Mouse (Mus musculus) hindbrain, postnatal 0 days (tissue): Measurements from ENCODE around the gene Sec61a2. TPM values are rescaled to one million over a fixed set of nuclear protein-coding genes. Genes with fewer than 3 reads are reported as not detected.

Source experiments
- ATAC-seq: fragments of 200-750 bp; cut with Nextera tagmentation; 2 replicates; pipeline ENCODE4 v1.8.0; 2017; ENCODE audit warnings: mild to moderate bottlenecking, moderate TSS enrichment, moderate library complexity
- DNase-seq: peaks from one replicate; pipeline ENCODE4 v3.0.0-alpha.2; 2015; ENCODE audit warnings: low spot score
- H3K27ac ChIP-seq: fragments of 300-500 bp; sonication (generic); 2 replicates; pipeline ENCODE4 v1.5.1; 2014; ENCODE audit warnings: mild to moderate bottlenecking
- H3K27me3 ChIP-seq: fragments of 300-500 bp; sonication (generic); 2 replicates; pipeline ENCODE4 v1.6.1; 2014; ENCODE audit warnings: low read length, mixed read lengths; ENCODE audit not compliant: insufficient read depth
- H3K36me3 ChIP-seq: fragments of 300-500 bp; sonication (generic); 2 replicates; pipeline ENCODE4 v1.6.1; 2014; ENCODE audit warnings: low read length, mixed read lengths; ENCODE audit not compliant: insufficient read depth
- H3K4me1 ChIP-seq: fragments of 300-500 bp; sonication (generic); 2 replicates; pipeline ENCODE4 v1.6.1; 2014; ENCODE audit warnings: antibody characterized with exemption, low read length, mixed read lengths; ENCODE audit not compliant: insufficient read depth
- H3K4me2 ChIP-seq: fragments of 300-500 bp; sonication (generic); 2 replicates; pipeline ENCODE4 v1.6.1; 2014; ENCODE audit warnings: low read depth, mild to moderate bottlenecking, low read length, moderate library complexity, mixed read lengths
- H3K4me3 ChIP-seq: fragments of 300-500 bp; sonication (generic); 2 replicates; pipeline ENCODE4 v1.5.1; 2014; ENCODE audit warnings: low read length
- H3K9ac ChIP-seq: fragments of 300-500 bp; sonication (generic); replicated peaks from 2 replicates; pipeline ENCODE4 v1.6.1; 2014; ENCODE audit warnings: mild to moderate bottlenecking, low read length, moderate library complexity, mixed read lengths
- H3K9me3 ChIP-seq: fragments of 300-500 bp; sonication (generic); 2 replicates; pipeline ENCODE4 v1.6.1; 2016; ENCODE audit warnings: low read length, mixed read lengths
- CTCF ChIP-seq: IDR thresholded peaks from 2 replicates; pipeline ENCODE4 v1.5.1; 2016; ENCODE audit warnings: antibody characterized with exemption, control low read depth, low read depth
- WGBS: fragments of 180-500 bp; shearing (Covaris S2); extraction: QIAGEN DNeasy Blood & Tissue Kit; methylation state at CpG from one replicate; pipeline ENCODE4 v1.1.7; 2014; 5-methylcytosine and 5-hydroxymethylcytosine counted together
- polyA plus RNA-seq: library from polyadenylated mRNA; unstranded; fragments of >200 nt; fragmentation: Nextera tagmentation; extraction: Ambion mirVana; gene quantifications from 2 replicates; pipeline ENCODE4 v1.2.1, GENCODE M21; 2015
- total RNA-seq: library from RNA; depleted of rRNA; stranded (reverse); fragments of >200 nt; gene quantifications from 2 replicates; pipeline ENCODE4 v1.2.3, GENCODE M21; 2014

Gene Sec61a2
- total and polyA plus RNA-seq, 2 experiments from 2014 or later = 104 to 127 TPM

DNA sequence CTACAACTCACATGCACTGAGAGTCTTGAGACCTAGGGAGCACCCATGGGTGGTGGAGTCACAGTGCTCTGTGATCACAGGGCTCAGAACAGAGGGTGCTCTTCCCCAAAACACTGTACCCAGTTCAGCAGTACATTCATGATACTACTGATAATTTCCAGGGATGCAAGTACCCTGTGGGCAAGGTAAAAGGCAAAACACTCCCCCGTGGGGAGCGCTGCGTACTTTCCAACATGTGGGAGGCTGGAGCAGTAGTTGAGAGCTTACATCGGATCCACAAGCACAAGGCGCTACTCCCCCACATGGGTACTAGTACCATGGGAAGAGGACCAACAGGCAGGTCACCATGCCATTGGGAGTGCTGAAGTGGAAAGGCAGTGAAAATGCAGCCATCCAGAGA is 32.2 kb upstream of the Sec61a2 start:
- no peak overlapping the region for H3K4me3 ChIP-seq
- H3K27me3 ChIP-seq = no peaks in the 10 kb centered on the region
- 97% methylated on average over 5 of the region's 5 CpGs for WGBS
- no peak overlapping the region for H3K4me2 ChIP-seq
- H3K27ac ChIP-seq = no peak overlapping the region
- no peak overlapping the region for H3K9ac ChIP-seq
- TF ChIP-seq CTCF = no peak
- no peaks in the 10 kb centered on the region for H3K9me3 ChIP-seq
- peaks cover 25% of the 10 kb centered on the region for H3K36me3 ChIP-seq
- H3K4me1 ChIP-seq = no peaks in the 10 kb centered on the region
- DNase-seq = no peak
- no peak for ATAC-seq

DNA sequence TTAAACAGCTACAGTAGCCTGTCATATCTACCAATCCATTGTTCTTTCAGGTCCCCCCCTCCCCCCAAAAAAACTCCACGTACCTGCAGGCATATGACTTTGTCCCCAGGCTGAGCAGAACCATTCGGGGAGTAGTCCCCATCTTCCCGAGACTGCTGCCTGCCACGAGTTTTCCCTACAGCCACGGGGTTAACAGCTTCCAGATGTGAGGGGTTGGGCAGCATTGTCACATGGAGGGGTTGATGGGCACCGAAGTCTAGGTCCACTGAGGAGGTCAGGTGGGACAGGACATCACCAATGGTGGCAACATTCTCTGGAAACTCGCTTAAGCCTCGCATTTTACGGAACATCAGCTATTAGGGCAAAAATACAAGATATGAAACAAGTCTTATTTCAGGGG is 28.6 kb upstream of the Sec61a2 start:
- Histone ChIP-seq H3K27ac (no peak overlapping the region), H3K27me3 (no peaks in the 10 kb centered on the region), H3K4me3 (no peak overlapping the region), H3K4me2 (no peak overlapping the region), H3K4me1 (no peaks in the 10 kb centered on the region), H3K9ac (no peak overlapping the region), H3K36me3 (peaks cover 29% of the 10 kb centered on the region), H3K9me3 (no peaks in the 10 kb centered on the region)
- ATAC-seq (no peak), DNase-seq (no peak)
- WGBS = 81% methylated on average over 9 of the region's 9 CpGs
- TF ChIP-seq CTCF = no peak

DNA sequence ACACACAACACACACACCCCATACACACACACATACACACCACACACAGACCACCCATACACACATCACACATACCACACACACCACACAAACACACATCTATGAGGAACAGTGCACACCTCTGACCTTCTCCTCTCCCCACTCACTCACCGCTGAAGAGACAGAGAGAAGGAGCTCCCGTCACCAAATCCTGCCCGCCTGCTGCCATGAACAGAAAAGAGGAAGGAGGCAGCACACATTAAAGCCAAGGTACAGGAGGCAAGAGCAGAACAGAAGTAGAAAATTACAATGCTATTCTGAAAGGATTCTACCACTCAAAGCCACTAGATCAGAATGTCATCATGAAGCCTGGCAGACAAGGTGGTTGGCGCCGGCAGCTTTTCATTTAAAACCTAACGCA is 27.6 kb upstream of the Sec61a2 start:
- no peak overlapping the region for H3K9ac ChIP-seq
- 87% methylated on average over 6 of the region's 6 CpGs for WGBS
- TF ChIP-seq CTCF = no peak
- no peak overlapping the region for H3K27ac ChIP-seq
- no peaks in the 10 kb centered on the region for H3K9me3 ChIP-seq
- 0 out of 2 replicates have a peak, but pooled peaks have one; percentile 10 for ATAC-seq
- H3K4me1 ChIP-seq = no peaks in the 10 kb centered on the region
- H3K36me3 ChIP-seq = peaks cover 24% of the 10 kb centered on the region
- DNase-seq = no peak
- H3K4me3 ChIP-seq = no peak overlapping the region
- no peaks in the 10 kb centered on the region for H3K27me3 ChIP-seq
- H3K4me2 ChIP-seq = no peak overlapping the region

DNA sequence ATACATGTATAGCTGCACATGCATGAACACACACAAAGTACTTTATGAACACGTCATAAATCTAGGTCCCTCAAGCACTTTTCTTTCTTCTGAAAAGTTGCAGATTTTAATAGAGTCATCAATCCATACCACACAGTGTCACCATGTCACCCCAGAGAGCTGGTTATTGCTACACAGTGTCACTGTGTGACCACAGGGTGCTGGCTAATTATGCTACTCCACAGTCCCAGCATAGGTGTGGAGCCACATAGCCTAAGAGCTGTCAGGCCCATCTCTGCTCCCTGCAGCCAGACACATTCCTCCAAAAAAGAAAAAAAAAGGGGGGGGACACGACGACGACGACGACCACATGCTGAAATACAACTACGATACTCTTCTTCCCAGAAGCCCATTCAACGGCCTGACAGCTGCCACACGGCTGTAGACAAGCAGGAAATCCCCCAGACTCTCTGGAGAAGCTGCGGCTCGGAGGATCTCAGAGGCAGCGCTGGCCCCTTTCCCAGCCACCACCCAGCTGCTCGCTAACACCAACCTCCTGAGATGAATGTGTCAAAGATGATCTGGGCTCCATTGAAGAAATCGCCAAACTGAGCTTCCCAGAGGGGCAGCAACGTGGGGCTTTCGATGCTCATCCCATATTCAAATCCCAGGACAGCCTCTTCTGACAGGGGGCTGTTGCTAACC is 16.2 kb upstream of the Sec61a2 start:
- WGBS = 37% methylated on average over 16 of the region's 16 CpGs
- no peak overlapping the region for H3K27ac ChIP-seq

DNA sequence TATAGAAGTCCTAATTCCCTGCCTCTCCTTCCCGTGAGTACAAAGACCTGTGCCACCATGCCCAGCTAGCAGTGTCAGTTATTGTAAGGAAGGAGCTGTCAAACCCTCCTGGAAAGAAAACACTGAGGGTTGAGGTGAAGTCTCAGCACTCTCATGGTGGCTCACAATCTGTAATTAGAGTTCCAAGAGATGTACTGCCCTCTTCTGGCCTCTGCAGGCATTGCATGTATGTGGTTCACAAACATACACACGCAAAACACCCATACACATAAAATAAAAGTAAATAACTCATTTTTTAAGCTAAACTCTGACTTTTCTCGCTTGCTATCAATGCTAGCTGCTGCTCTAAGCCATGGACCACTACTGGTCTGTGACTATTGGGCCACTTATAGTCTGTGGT is 11.4 kb upstream of the Sec61a2 start:
- Histone ChIP-seq H3K9me3 (no peaks in the 10 kb centered on the region), H3K4me2 (no peak overlapping the region), H3K36me3 (peaks cover 11% of the 10 kb centered on the region; the same call in 1 of the 2 replicates), H3K27ac (no peak overlapping the region), H3K4me3 (no peak overlapping the region), H3K9ac (no peak overlapping the region), H3K27me3 (no peaks in the 10 kb centered on the region), H3K4me1 (no peaks in the 10 kb centered on the region)
- peak; percentile 74 for TF ChIP-seq CTCF
- ATAC-seq (no peak), DNase-seq (peak; percentile 66)
- 48% methylated on average over 3 of the region's 3 CpGs for WGBS

More for the DNA sequence above, 16.2 kb upstream of the Sec61a2 start:
- Histone ChIP-seq H3K4me1 (no peaks in the 10 kb centered on the region), H3K36me3 (peaks cover 14% of the 10 kb centered on the region; the same call in 1 of the 2 replicates), H3K4me3 (no peak overlapping the region), H3K27me3 (no peaks in the 10 kb centered on the region), H3K9me3 (no peaks in the 10 kb centered on the region), H3K9ac (no peak overlapping the region), H3K4me2 (peak overlapping the region; percentile 5; the same call in 1 of the 2 replicates)
- peak; percentile 78 for ATAC-seq
- DNase-seq = peak; percentile 57
- TF ChIP-seq CTCF = no peak

DNA sequence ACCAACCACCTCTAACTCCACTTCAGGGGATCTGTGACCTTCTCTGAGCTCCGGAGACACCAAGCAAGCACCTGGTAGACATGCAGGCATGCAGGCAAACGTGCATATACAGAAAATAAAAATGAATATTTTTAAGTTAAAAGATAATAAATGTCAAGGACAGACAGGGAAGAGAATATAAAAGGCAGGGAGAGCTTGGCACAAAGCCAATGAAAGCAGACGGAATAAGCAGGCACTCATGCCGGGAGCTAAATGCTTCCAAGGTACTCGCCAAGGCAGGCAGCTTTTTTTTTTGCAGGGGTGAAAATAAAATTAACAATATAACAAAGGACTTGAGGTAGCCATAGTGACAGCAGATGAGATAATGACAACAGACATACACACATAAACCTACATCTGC is 10.9 kb upstream of the Sec61a2 start:
- ATAC-seq = 0 out of 2 replicates have a peak, but pooled peaks have one; percentile 27
- no peak overlapping the region for H3K27ac ChIP-seq

DNA sequence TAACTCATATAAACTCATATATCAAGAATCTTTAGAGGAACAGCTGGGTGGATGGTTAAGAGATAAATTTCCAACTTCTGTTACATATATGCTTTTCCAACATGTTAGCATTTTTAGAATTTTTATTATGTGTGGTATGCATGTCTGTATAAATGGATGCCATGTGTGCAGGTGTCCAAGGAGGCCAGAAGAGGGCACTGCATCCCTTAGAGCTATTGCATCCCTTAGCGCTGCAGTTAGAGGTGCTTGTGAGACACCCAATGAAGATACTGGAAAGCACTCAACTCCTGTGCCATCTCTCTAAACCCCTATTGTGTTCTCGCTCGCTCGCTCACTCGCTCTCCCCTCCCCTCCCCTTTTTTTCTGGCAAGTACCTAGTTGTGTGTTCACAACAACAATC is 4.9 kb upstream of the Sec61a2 start:
- no peak overlapping the region for H3K27ac ChIP-seq
- H3K4me3 ChIP-seq = no peak overlapping the region
- DNase-seq = peak; percentile 63
- peaks cover 12% of the 10 kb centered on the region; the same call in 1 of the 2 replicates for H3K36me3 ChIP-seq
- WGBS = 59% methylated on average over 5 of the region's 5 CpGs
- peak; percentile 67 for TF ChIP-seq CTCF
- no peak overlapping the region for H3K4me2 ChIP-seq
- no peaks in the 10 kb centered on the region for H3K4me1 ChIP-seq
- ATAC-seq = no peak
- no peaks in the 10 kb centered on the region for H3K27me3 ChIP-seq
- no peaks in the 10 kb centered on the region for H3K9me3 ChIP-seq
- H3K9ac ChIP-seq = no peak overlapping the region

More for the DNA sequence above, 10.9 kb upstream of the Sec61a2 start:
- H3K4me2 ChIP-seq = no peak overlapping the region
- H3K36me3 ChIP-seq = peaks cover 12% of the 10 kb centered on the region; the same call in 1 of the 2 replicates
- no peaks in the 10 kb centered on the region for H3K9me3 ChIP-seq
- no peak for TF ChIP-seq CTCF
- H3K4me3 ChIP-seq = no peak overlapping the region
- WGBS = 34% methylated on average over 5 of the region's 5 CpGs
- DNase-seq = peak; percentile 54
- no peak overlapping the region for H3K9ac ChIP-seq
- no peaks in the 10 kb centered on the region for H3K4me1 ChIP-seq
- H3K27me3 ChIP-seq = no peaks in the 10 kb centered on the region
